Mouse (Mus musculus) megakaryocyte progenitor cell, adult 5-6 weeks (primary cell): ENCODE measurements at regions not wholly inside any gene's neighbourhood (a gene's known extent, or its start where the extent isn't known, plus 50 kb on each side); places are given as distances from the start of the nearest gene placed in this dataset.
"Not testable (repeated sequence)": the region's sequence is repeated elsewhere in the genome, so short reads cannot be mapped to it uniquely, and the experiment has no call there.

Experiments
- ATAC-seq: replicated peaks from 2 replicates; pipeline ENCODE4 v1.8.0; 2016; ENCODE audit warnings: mild to moderate bottlenecking, moderate TSS enrichment, inconsistent platforms; ENCODE audit not compliant: poor library complexity

DNA sequence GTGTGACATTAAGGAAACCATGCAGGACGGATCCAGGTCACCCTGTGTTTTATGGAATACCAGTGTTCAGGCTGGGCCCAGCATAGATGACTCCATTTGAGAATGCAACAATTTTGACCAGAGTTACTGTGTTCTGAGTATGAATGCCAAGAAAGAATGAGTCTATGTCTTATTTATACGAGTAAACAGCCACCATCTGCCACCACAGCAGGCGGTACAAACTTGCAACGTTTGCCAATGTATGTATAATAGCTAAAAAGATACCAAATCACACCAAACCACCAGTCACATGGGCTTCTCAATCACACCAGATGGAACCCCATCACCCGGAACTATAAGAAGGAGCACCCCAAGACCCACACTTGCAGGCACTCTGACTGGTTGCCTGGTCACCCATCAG lies 192.1 kb downstream of the Glrx3 start:
- no peak for ATAC-seq

DNA sequence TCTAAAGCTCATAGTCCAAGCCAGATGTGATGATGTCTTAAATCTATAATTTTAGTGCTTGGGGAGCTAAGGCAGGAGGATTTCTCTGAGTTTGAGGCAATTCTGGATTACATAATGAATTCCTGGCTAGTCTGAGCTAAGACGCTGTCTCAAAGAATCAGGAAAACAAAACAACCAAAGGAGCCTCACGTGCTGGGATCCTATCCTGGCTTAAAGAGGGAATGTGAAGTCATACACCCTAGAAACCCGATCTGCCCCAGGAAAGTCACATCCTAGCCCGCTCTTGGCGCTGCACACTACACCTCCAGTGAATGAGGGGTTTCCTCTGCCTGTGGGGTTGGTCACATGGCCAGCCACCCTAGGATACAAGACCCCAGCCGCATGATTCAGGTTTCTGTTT lies 211.2 kb downstream of the Glrx3 start:
- ATAC-seq: no peak

DNA sequence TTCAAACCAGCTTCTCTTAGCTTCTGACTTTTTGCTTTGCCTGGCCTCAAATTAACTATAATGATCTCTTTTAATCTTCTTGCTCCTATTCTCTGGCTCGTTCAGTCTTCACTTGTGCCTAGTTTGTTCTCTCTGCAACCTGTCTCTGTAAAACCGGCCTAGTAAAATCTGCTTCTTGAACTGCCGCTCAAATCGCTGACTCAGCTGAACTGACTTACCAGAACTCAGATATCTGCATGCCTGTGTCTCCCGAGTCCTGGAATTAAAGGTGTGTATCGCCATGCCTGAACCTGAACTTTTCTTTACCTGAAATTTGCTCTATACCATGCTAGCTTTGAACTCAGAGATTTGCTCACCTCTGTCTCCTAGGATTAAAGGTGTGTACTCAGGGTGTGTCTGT lies 212.2 kb downstream of the Glrx3 start:
- ATAC-seq: no peak

DNA sequence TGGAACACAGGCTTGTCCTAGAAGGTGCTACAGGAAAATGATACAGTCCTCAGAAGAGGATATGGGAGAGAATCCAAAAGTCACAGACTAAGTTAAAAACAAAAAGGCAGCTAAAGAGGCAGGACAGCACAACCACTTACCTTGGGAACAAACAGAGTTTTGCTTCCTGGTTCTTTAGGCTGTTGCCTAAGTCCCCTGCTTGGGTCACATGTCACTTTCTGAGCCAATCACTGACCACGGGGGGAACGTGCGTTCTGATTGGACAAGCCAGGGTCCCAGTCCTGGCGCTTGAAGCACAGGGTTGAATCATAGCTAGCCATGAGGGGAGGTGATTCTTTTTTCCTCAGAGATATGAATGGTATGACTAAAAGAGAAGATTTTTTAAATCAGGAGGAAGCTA lies 216.4 kb downstream of the Glrx3 start:
- no peak for ATAC-seq

DNA sequence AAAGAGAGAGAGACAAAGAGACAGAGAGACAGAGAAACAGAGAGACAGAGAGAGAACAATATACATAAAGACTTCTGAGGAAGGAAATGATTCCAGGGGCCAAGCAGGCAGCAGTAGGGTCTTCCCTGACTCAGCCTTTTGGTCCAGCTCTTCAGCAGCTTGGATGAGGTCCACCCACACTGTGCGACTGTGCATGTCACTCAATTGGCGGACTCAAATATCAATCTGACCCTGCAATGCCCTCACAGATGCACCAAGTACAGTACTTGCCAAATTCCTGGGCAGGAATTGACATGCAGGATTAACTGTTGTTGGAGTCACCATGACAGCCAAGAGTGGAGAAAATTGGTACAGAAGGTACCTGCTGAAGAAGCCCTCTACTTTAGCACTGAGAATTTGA lies 229.8 kb downstream of the Glrx3 start:
- ATAC-seq: no peak

DNA sequence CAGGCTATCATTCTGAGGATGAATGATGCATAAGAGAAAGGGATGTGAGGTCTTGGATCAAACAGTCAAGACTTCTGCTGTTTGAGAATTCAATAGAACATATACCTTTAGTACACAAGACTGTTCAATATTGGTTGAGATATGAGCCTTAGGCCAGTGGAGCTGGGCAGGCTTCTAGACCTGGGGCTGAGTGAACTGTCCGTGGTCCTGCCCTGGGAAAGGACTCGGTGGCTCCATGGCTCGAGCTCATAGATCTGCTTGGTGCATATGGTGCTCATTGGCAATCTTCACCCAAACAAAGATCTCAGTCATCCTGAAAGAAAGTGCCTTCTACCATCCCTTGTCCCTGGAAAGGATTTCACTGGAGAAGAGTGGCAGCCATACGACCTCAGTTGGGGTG lies 233.7 kb downstream of the Glrx3 start:
- ATAC-seq: no peak

DNA sequence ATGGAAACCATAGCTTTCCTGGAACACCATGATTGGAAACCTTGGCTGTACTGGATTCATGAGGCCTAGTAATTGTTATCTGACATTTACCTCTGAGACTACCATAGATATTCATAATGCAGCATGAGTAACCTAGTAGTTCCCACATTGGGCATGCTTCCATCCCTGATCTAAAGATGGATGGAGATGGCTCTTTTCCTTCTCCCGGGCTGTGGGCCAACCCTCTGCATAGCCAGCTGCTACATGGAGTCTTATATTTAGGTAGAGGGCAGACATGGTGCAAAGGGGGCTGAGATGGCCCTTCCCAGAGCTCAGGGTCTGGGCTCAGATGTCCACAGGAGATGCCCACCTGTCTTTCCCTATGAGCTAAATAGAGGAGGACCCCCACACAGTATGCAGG lies 237.2 kb downstream of the Glrx3 start:
- ATAC-seq: no peak

DNA sequence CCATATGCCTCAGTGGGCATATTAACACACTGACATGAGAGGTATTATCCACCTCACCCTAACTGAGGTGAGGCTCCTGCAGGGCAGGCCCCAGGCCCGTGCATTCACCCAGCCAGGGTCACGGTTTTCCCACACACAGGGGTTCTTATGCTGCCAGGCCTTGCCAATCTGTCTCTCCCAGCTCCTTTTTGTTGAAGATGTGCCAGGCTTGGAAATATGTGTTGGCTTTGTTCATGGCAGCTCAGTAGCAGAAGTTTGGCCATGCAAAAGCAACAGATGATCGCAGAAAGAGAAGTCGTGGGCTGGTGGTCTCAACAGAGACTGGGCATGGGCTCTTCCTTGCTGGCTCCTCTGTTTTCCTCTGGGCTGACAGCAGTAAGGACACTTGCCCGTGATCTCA lies 238.0 kb downstream of the Glrx3 start:
- ATAC-seq: no peak

DNA sequence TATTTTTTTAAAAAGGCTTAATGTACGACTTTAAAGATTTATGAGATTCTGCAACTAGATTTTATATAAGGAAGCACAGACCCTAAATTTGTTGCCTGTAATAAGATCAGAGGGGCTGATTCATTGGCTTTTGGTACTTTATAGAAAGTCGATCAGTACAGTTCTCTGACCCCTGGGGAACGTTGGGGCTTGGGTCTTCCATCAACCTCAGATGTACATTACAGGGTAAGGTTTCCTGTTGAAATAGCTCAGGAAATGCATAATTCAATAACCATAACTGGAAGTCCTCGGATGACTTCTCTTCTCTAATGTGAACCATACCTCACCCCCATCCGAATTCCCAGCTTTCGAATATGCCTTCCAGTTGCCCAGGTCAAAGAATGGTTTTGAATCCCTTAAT lies 247.4 kb downstream of the Glrx3 start:
- ATAC-seq: no peak

DNA sequence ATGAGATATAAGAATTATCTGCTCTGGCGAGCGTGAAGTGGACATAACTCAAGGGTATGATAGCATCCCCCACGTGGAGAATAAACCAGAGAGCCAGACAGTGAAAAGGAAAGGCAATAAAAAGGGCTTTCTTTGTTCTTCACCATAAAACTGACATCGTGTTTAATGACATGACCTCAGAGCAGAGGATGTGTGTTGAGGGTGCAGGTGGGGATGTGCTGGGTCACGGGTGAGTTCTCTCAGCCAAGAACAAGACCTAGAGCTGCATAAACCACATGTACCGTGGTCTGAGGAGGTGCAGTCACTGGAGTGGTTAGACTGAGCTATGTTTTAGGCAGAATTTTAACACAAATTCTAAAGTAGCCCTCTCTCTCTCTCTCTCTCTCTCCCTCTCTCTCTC lies 247.9 kb downstream of the Glrx3 start:
- ATAC-seq: no peak

DNA sequence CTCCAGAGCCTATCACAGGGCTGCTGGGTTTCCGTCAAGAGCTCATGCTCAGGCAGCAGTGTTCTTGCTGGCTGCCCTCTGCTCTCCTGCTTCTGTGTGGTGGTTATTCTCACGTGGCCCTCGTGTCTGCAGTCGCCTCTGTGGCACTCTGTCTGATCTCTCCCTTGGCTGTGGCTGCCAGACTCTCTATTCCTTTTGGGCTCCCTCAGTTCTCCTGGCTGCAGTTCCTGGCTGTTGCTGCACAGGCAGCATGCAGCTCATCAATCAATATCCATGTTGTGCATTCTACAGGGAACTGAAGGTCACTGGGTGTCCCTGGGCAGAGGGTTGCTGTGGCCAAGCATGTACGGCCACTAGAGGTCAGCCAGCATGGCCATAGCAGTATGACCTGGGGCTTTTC lies 259.4 kb downstream of the Glrx3 start:
- ATAC-seq: no peak

DNA sequence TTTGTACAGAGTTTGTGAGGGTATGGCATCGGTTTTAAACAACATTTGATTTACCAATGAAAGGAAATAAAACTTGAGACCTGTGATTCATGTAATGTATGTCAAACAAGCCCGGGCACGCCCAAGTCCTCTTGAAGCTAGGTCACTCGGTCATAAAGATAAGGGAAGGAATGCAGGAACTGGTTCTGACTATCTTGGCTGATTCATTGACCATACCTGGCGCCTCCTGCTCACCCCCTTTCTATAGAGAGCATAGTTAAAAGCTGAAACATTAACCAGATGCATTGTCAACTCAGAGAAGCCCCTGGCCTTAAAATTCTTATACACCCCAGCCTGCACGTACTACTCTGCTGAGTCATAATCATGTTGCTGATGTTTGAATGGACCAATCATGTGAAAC lies 261.1 kb downstream of the Glrx3 start:
- not testable (repeated sequence) for ATAC-seq

DNA sequence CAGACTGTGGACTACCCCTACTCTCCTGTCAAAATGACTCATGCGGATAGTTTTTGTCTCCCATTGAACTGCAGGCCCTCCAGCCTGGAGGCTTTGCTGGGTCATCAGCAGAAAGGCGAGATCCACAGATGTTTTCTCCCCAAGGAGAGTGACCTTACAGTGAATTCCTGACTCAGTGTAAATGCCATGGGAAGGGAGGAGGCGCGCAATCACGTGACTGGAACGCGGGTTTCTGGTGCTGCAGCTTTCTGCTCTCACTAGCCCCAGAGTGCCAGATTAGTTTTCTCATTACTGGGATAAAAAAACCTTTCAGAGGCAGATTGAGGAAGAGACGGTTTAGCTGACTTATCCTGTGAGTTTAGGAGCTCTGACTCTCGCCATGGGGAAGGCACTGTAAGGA lies 275.4 kb downstream of the Glrx3 start:
- ATAC-seq: no peak

DNA sequence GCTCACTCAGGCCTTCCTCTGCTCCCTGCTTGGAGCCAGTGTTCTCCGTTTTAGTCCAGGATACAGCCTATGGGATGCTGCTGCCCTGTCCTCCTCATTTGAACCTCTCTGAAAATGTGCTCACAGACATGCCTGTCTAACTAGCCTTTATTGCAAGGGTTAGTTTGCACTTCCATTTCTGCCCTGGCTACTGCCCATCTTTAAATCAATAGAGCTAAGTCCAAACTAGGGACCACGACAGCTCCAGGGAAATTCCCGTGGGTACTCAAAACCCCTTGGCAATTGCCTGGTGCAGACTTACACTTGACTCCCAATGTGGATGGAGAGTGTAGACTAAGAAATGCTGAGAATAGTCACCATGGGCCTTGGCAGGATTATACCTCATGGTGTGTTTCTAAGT lies 276.4 kb downstream of the Glrx3 start:
- no peak for ATAC-seq

DNA sequence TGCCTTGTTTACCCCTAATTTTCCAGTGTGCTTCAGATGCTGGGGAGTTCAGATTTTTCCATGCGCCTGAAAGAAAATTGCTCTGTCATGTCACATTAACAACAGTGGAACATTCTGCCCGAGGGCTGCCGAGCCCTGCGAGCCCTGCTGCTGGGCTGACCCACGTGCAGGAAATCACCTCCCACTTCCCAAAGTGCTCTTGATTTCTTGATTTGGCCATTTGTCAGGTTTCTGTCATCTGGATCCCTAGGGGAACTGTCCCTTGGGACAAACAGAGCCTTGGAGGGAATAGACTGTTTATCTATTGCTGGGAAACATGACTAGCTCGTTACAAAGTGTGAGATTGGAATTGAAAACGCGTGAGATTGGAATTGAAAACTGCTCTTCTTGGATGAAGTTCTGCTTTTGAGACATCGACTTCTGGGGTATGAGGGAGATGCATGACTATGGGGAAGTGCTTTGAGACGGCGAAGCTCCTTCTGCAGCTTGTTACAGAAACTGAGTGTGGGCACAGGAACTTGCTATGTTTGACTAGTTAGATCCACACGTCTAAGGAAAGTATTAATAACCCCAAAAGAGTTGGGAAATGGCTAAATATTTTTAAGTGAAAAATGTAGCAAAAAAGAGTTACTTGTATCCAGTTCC lies 277.0 kb downstream of the Glrx3 start:
- 0 out of 2 replicates have a peak, but pooled peaks have one; percentile 31 for ATAC-seq

DNA sequence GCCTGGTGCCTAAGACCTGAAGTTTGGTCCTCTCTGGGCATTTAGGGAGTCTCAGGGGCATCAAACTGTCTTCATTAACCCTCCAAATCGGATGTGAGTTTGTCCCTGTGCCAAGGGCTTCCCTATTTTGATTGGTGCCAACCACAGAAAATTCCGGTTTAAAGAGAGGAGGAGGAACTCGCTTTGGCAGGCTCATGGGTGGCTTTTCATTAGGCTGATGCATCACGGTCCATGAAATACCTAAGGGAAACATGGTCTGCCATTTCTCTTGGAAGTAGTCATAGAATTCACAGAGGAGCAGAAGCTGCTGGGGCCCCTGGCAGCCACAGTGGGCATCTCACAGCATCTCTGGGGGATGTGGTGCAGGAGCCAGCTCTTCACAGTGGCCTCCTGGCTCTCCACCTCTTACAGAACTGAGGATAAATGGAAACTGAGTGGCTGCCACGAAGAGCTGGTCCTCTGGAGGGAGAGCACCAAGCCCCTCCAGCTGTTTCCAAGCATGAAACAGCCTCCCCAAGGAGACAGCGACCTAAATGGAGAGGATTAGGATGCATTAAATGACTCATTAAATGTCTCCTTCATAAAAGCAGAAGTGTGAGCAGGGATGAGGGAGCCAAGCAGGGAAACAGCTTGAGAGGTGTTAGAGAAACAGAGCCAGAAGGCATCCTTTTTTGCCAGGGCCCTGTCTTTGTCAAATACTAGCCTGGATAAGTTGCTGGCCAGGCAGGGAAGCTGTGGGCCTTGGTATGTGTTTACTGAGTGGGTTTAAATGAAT lies 277.9 kb downstream of the Glrx3 start:
- ATAC-seq: no peak

DNA sequence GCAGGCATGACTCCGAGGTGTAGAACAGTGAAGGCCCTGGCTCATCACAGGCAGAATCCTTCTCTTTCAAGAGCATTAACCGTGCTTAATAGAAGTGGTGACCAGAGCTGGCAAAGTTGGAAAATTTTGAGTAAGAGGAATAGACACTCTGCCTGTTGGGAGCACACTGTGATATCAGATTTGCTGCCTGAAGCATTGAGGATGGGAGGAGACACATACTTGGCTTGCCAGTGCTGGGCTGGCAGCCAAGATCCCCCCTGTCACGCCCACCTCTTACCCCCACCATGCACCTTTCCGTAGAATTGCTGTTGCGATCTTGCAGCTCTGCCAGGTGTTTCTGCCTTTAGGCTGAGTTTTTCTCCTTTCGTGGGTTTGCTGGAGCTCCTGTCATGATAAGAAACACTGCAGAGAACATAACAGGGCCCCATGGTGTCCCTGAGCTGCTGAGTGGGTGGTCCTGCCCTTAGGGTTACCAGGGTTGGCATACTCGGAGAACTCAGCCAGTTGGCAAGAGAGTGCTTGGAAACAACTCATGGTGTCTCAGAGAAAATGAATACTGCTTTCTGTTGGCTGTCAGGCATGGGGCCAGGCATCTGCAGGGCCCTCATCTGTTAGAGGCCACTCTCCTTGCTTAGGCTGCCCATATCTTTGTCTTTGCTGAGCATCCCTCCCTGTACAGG lies 286.1 kb downstream of the Glrx3 start:
- ATAC-seq: no peak

DNA sequence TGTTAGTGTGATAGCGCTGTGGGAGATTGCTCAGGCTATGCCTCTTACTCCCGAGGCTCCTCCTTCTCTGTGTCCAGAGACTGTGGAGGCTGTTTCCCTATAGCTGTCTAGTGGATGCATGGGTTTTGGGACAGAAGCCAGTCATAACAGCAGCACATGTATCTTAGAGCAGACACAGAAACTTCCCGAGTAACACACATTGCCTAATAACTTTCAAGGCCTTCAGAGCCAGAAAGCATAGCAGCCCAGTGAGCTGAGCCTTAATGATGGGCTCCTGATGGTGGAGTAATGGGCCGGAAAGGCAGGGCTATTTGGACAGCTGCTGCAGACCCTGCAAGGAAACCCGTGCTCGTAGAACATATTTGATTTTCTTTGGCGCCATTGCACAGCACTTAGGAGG lies 288.6 kb downstream of the Glrx3 start:
- no peak for ATAC-seq

DNA sequence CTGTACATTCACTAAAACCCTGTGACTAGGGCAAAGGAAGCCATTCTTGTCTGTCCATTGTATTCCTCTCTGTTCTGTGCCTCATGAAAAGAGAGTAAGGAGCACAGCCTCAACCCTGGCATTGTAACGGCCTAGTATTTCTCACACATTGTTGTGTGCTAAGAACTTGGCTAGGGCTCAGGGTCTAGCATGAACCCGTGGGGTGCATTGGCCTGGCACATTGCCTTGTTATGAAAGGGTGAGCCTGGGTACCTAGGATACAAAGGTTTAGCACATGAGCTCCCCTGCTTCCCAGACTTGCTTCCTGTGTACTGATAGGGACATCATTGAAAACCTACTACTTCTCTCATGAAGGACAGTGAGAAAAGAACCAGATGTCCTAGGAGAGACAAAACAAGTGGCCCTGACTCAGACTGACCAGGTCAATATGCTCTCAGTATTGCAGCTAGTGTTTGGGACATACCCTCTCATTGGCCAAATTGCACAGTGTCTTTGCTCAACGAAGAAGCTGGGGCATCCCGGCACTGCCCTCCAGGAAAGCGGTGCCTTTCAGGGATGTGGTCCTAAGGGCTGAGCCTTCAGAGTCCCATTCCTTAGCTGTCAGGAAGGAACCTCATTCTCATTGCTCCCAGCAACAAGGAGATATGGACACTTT lies 298.6 kb downstream of the Glrx3 start:
- no peak for ATAC-seq

DNA sequence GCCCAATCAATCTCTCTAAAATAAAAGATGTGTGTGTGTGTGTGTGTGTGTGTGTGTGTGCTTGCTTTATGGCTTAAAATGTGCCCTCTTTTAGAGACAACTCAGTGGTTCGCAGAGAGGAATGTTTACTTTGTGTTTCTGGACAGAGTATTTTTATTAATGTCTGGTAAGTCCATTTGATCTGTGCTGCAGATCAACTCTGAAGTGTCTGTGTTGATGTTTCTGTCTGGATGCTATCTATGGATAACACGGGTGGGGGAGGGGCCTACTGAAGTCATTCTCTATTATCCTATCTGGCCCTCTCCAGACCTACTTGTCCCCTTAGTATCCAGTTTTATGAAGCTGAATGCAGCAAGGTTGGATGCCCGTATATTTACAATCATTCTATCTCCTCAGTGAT lies 304.3 kb downstream of the Glrx3 start:
- ATAC-seq: no peak

DNA sequence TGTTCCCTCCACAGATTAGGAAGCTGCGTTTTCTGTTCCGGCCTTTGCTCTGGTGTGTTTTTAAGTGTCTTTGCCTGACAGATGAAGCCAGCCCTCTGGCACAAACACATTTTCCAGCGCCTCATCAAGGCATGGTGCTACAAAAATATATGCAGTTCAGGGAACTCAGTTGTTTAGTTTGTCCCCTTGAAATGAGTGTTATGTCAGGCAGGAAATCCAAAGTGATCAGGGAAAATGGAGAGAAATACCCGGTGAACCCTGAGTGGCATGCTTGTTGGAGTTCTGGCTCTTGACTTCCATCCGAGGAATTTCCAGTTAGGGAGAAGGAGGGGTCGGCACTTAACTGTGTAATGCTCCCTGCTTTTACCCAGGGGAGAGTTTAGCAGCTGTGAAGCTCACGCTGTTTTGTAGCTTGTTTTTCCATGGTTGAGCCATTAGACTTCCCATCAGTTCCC lies 304.9 kb downstream of the Glrx3 start:
- ATAC-seq: no peak

DNA sequence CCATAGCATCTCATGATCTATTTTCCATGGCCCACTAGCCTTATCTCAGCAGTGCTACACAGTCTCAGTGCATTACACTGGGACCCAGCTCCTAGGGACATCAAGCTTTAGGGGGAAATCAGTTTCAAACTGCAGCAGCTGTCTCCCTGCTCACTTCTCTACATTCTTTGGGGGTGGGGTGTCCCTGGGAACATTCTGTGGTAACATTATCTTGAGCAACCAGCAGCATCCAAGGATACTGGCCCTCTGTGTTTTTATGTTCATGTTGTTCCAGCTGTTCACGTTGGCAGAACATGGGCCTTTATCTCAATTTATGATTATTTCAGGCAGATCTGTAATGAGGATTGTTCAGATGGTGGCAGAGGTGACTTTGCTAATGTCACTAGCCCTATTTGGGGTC lies 308.2 kb downstream of the Glrx3 start:
- ATAC-seq: no peak
